Mouse (Mus musculus) CD4-positive helper T cell, adult 2 months (primary cell): ENCODE results near the gene Olfr599.
"Not testable (repeated sequence)": the region's sequence is repeated elsewhere in the genome, so short reads cannot be mapped to it uniquely, and the experiment has no call there.

Experiments used
- DNase-seq: peaks from one replicate; pipeline ENCODE4 v3.0.0-alpha.2; 2012; ENCODE audit warnings: low read depth, missing footprints, low spot score

Gene Olfr599

GRCm38 (mm10) chr7:103335617-103336016 lies at the start of gene Olfr599:
Gene Olfr599, plus strand, starts transcription at chr7:103335917.
- no peak for DNase-seq

- DNase-seq: not testable (repeated sequence)
Observed at GRCm38 (mm10) chr7:103305348-103305747, 30.4 kb upstream of the Olfr599 start, which contains the start of gene Olfr596. Gene Olfr596, plus strand, starts transcription at chr7:103305648.

- DNase-seq: not testable (repeated sequence)
Observed at GRCm38 (mm10) chr7:103316015-103316414, 19.7 kb upstream of the Olfr599 start, which contains the start of gene Olfr597. Gene Olfr597, plus strand, starts transcription at chr7:103316315.

GRCm38 (mm10) chr7:103323268-103323667 lies 12.4 kb upstream of the Olfr599 start, which contains the start of gene Olfr598:
Gene Olfr598, plus strand, starts transcription at chr7:103323568.
- DNase-seq: no peak

GRCm38 (mm10) chr7:103349569-103349968 lies 13.9 kb downstream of the Olfr599 start, which contains the start of gene Olfr600:
Gene Olfr600, minus strand, starts transcription at chr7:103349669.
- DNase-seq: no peak

- no peak for DNase-seq
Observed at GRCm38 (mm10) chr7:103362555-103362954, 26.8 kb downstream of the Olfr599 start, which contains the start of gene Olfr601. Gene Olfr601, minus strand, starts transcription at chr7:103362655.

GRCm38 (mm10) chr7:103386077-103386476 lies 50.4 kb downstream of the Olfr599 start, which contains the start of gene Olfr603:
Gene Olfr603, minus strand, starts transcription at chr7:103386177.
- DNase-seq: no peak
